10 mouse cellular contexts compared by ENCODE assay signal in genomic region chr3:51697931-51698330, GRCm38 (mm10).
"Had no signal": no experiment of that assay in that cellular context is flagged by ENCODE, and none has a peak within 500 bp of the region (broad histone marks: within the 10 kb centered on the region; RNA-seq: fewer than 3 reads in every experiment).

No protein-coding gene starts in this region.

- ATAC-seq: midbrain, embryonic 13.5 days; midbrain, embryonic 15.5 days had no signal

- DNase-seq: lung, adult 18-20 months; lung, embryonic 14.5 days; lung, postnatal 10 days; lung, postnatal 4 days; right cerebral cortex, postnatal 14 days; thymus, adult 2 months; thymus, postnatal 25 days; thymus, postnatal 4 days had no signal
